Mouse (Mus musculus): ENCODE measurements around the gene Tgfb3. TPM values are rescaled to one million over a fixed set of nuclear protein-coding genes. Genes with fewer than 3 reads are reported as not detected.

Gene Tgfb3
- total and polyA plus RNA-seq, 3 experiments, result 0.34 TPM; not detected in 2

DNA sequence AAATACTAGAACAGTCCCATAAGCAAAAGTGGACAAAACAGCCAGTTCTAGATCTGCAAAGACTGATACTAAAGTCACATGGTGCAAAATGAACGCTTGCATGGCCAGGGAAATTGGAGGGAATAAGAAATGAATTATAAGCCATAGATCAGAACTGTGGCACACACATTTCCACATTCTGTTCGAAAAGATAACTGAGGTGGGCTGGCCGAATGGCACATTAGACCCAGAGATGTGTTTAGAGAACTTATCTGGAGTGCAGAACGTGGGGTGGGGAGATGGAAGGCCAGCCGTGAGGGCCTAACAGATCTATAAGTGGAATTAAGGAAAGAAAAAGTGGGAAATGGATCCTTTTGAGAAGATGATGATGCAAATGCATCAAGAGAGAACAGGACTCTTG lies 27.4 kb downstream of the Tgfb3 start:
- DNase-seq (ENCODE audit: extremely low read depth), result no peak
- dilution Hi-C loops (cut with MboI; ENCODE audit: extremely low pct_ligation_motif_present, extremely low pct_unique_long_range_greater_than_20kb, low sequenced_read_pairs), result no loop called here

DNA sequence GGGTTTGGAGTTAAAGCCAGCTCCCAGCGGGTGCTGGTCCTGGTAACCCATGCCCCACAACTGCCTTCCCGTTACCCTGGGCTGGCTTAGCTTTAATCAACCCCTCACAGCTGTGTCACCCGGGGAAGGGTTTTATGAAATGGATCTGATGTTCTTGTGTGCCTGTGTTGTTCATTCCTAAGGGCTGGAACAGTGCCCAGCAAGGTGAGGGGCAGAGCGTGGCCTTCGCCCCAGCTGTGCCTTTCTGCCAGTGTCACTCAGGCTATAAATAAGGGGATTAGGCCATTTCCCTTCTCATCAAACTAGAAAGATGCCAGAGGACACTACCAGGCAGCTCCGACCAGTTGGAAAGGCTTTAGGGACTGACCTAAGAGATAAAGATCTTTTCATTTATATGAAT lies 29.0 kb downstream of the Tgfb3 start:
- no peak for DNase-seq (ENCODE audit: extremely low read depth)
- Histone ChIP-seq H3K27me3 (replicated peaks) (no peaks in the 10 kb centered on the region), H3K4me2 (ENCODE audit: insufficient read depth, low read depth, poor library complexity, severe bottlenecking) (no peak overlapping the region), H3K9ac (ENCODE audit: insufficient read depth, low read depth) (no peak overlapping the region), H3K4me3 (replicated peaks in 1 of 3; ENCODE audit: low read depth in 2 of 3, low read length in 2 of 3, poor library complexity in 1 of 3) (no peak overlapping the region), H3K79me2 (replicated peaks; ENCODE audit: control insufficient read depth, extremely low read depth, insufficient read depth, poor library complexity, severe bottlenecking) (no peaks in the 10 kb centered on the region), H3K36me3 (replicated peaks in 1 of 2; ENCODE audit: control insufficient read depth in 1 of 2, insufficient read depth in 1 of 2, low read length in 1 of 2) (peaks cover 0 to 3% of the 10 kb centered on the region in 2 experiments), H3K4me1 (ENCODE audit: control insufficient read depth in 1 of 2, insufficient read depth in 2 of 2) (peaks cover 9 to 44% of the 10 kb centered on the region in 2 experiments), H3K27ac (ENCODE audit: insufficient read depth, low read depth) (no peak overlapping the region), H3K9me3 (replicated peaks; ENCODE audit: low read length) (no peaks in the 10 kb centered on the region)
- TF ChIP-seq ZNF384 (IDR thresholded peaks at IDR 0.05; ENCODE audit: low read depth, low read length) (no peak), NRF1 (IDR thresholded peaks at IDR 0.05; ENCODE audit: low read depth, low read length) (no peak), CTCF (conservative IDR thresholded peaks at IDR 0.05 in 1 of 2, IDR thresholded peaks at IDR 0.05 in 1 of 2; ENCODE audit: low read depth in 2 of 2, low read length in 2 of 2) (no peak), USF2 (conservative IDR thresholded peaks at IDR 0.05; ENCODE audit: low read depth, low read length) (no peak), UBTF (IDR thresholded peaks at IDR 0.05; ENCODE audit: low read depth, low read length) (no peak), POLR2AphosphoS2 (IDR thresholded peaks at IDR 0.05; ENCODE audit: low read depth, low read length) (no peak), USF1 (IDR thresholded peaks at IDR 0.05; ENCODE audit: low read depth, low read length) (no peak), ZC3H11A (IDR thresholded peaks at IDR 0.05; ENCODE audit: low read depth, low read length) (no peak), BHLHE40 (IDR thresholded peaks at IDR 0.05; ENCODE audit: low read depth, low read length) (no peak), JUN (IDR thresholded peaks at IDR 0.05; ENCODE audit: insufficient read depth, low read depth, low read length) (no peak)
- dilution Hi-C loops (cut with MboI; ENCODE audit: extremely low pct_ligation_motif_present, extremely low pct_unique_long_range_greater_than_20kb, low sequenced_read_pairs), result no loop called here
- in situ Hi-C loops (cut with MboI; ENCODE audit: low pct_ligation_motif_present, low pct_unique_long_range_greater_than_20kb, low sequenced_read_pairs), result no loop called here

More for the DNA sequence above, 27.4 kb downstream of the Tgfb3 start:
- Histone ChIP-seq H3K9ac (ENCODE audit: insufficient read depth, low read depth) (no peak overlapping the region), H3K9me3 (replicated peaks; ENCODE audit: low read length) (no peaks in the 10 kb centered on the region), H3K27ac (ENCODE audit: insufficient read depth, low read depth) (no peak overlapping the region), H3K4me1 (ENCODE audit: control insufficient read depth in 1 of 2, insufficient read depth in 2 of 2) (peaks cover 9 to 41% of the 10 kb centered on the region in 2 experiments), H3K27me3 (replicated peaks) (no peaks in the 10 kb centered on the region), H3K79me2 (replicated peaks; ENCODE audit: control insufficient read depth, extremely low read depth, insufficient read depth, poor library complexity, severe bottlenecking) (no peaks in the 10 kb centered on the region), H3K36me3 (replicated peaks in 1 of 2; ENCODE audit: control insufficient read depth in 1 of 2, insufficient read depth in 1 of 2, low read length in 1 of 2) (peaks cover 0 to 5% of the 10 kb centered on the region in 2 experiments), H3K4me3 (replicated peaks in 1 of 3; ENCODE audit: low read depth in 2 of 3, low read length in 2 of 3, poor library complexity in 1 of 3) (no peak overlapping the region), H3K4me2 (ENCODE audit: insufficient read depth, low read depth, poor library complexity, severe bottlenecking) (no peak overlapping the region)
- in situ Hi-C loops (cut with MboI; ENCODE audit: low pct_ligation_motif_present, low pct_unique_long_range_greater_than_20kb, low sequenced_read_pairs), result no loop called here
- TF ChIP-seq RCOR1 (conservative IDR thresholded peaks at IDR 0.05; ENCODE audit: low read depth, low read length) (no peak), ZC3H11A (IDR thresholded peaks at IDR 0.05; ENCODE audit: low read depth, low read length) (no peak), POLR2AphosphoS2 (IDR thresholded peaks at IDR 0.05; ENCODE audit: low read depth, low read length) (no peak), TCF12 (IDR thresholded peaks at IDR 0.05; ENCODE audit: low read depth, low read length) (no peak), IRF4 (IDR thresholded peaks at IDR 0.05; ENCODE audit: low read depth, low read length) (no peak), ELF1 (IDR thresholded peaks at IDR 0.05; ENCODE audit: low read depth, low read length) (no peak), TBP (conservative IDR thresholded peaks at IDR 0.05; ENCODE audit: low read depth, low read length) (no peak), SMC3 (IDR thresholded peaks at IDR 0.05; ENCODE audit: low read depth, low read length) (no peak), ZNF384 (IDR thresholded peaks at IDR 0.05; ENCODE audit: low read depth, low read length) (no peak), CTCF (conservative IDR thresholded peaks at IDR 0.05 in 1 of 2, IDR thresholded peaks at IDR 0.05 in 1 of 2; ENCODE audit: low read depth in 2 of 2, low read length in 2 of 2) (no peak)

Measured in CH12.LX (cell line).